17 mouse cellular contexts compared by ENCODE assay signal in genomic region chr5:111773407-111773733, GRCm38 (mm10). TPM values are rescaled to one million over a fixed set of nuclear protein-coding genes. Genes with fewer than 3 reads are reported as not detected.
DNase-seq lines count a peak whose midpoint lies in the region; ATAC-seq and TF ChIP-seq lines count a peak whose summit lies in the region.
"Had no signal": no experiment of that assay in that cellular context is flagged by ENCODE, and none has a peak within 500 bp of the region (broad histone marks: within the 10 kb centered on the region; RNA-seq: fewer than 3 reads in every experiment).

No protein-coding gene starts in this region.

- WGBS in heart, embryonic 12.5 days, result 58% methylated on average over 5 of the region's 5 CpGs
- 56% methylated on average over 5 of the region's 5 CpGs for WGBS in embryonic facial prominence, embryonic 10.5 days
- WGBS in forebrain, postnatal 0 days, result 36% methylated on average over 5 of the region's 5 CpGs
- 43% methylated on average over 5 of the region's 5 CpGs for WGBS in midbrain, embryonic 12.5 days

- no peaks in the 10 kb centered on the region for H3K9me3 ChIP-seq in heart, embryonic 12.5 days (replicated peaks)
- no peaks in the 10 kb centered on the region for H3K9me3 ChIP-seq in embryonic facial prominence, embryonic 10.5 days
- H3K9me3 ChIP-seq in forebrain, postnatal 0 days (ENCODE audit: low read length), result no peaks in the 10 kb centered on the region
- no peaks in the 10 kb centered on the region for H3K9me3 ChIP-seq in midbrain, embryonic 12.5 days
- H3K9me3 ChIP-seq: liver, embryonic 13.5 days; megakaryocyte, embryonic 14.5 days had no signal

- H3K4me2 ChIP-seq in heart, embryonic 12.5 days, result no peak overlapping the region
- H3K4me2 ChIP-seq in forebrain, postnatal 0 days (ENCODE audit: low read depth), result no peak overlapping the region
- no peak overlapping the region for H3K4me2 ChIP-seq in midbrain, embryonic 12.5 days (replicated peaks)
- H3K4me2 ChIP-seq: liver, embryonic 13.5 days had no signal

- no peak overlapping the region for H3K9ac ChIP-seq in heart, embryonic 12.5 days
- no peak overlapping the region for H3K9ac ChIP-seq in forebrain, postnatal 0 days
- no peak overlapping the region for H3K9ac ChIP-seq in midbrain, embryonic 12.5 days (replicated peaks)
- H3K9ac ChIP-seq: liver, embryonic 13.5 days had no signal

- no peak for ATAC-seq in heart, embryonic 12.5 days (ENCODE audit: insufficient number of reproducible peaks, low FRiP score)
- peak; percentile 77 for ATAC-seq in forebrain, postnatal 0 days
- no peak for ATAC-seq in midbrain, embryonic 12.5 days (ENCODE audit: low FRiP score, low read depth)

- no peak for TF ChIP-seq CTCF in forebrain, postnatal 0 days (IDR thresholded peaks at IDR 0.05; ENCODE audit: low read depth)

- H3K27ac ChIP-seq in heart, embryonic 12.5 days (ENCODE audit: poor library complexity, severe bottlenecking), result 0 out of 2 replicates have a peak overlapping the region, but pooled peaks have one; percentile 16
- H3K27ac ChIP-seq in embryonic facial prominence, embryonic 10.5 days (replicated peaks), result peak overlapping the region; percentile 76
- peak overlapping the region; percentile 82 for H3K27ac ChIP-seq in forebrain, postnatal 0 days (ENCODE audit: low read depth, low read length)
- H3K27ac ChIP-seq in midbrain, embryonic 12.5 days (replicated peaks), result peak overlapping the region; percentile 69
- H3K27ac ChIP-seq: liver, embryonic 13.5 days had no signal

- no peaks in the 10 kb centered on the region for H3K27me3 ChIP-seq in heart, embryonic 12.5 days (replicated peaks)
- no peaks in the 10 kb centered on the region for H3K27me3 ChIP-seq in embryonic facial prominence, embryonic 10.5 days (replicated peaks; ENCODE audit: low read depth, poor library complexity, severe bottlenecking)
- no peaks in the 10 kb centered on the region for H3K27me3 ChIP-seq in forebrain, postnatal 0 days (ENCODE audit: insufficient read depth, low read length)
- H3K27me3 ChIP-seq in midbrain, embryonic 12.5 days, result peaks cover 12% of the 10 kb centered on the region

- intact Hi-C loops in heart, postnatal 36 days (cut with DNase I), result no loop called here
- intact Hi-C loops in left cerebral cortex, postnatal 14 days (cut with DNase I), result no loop called here

- peaks cover 42% of the 10 kb centered on the region for H3K4me1 ChIP-seq in heart, embryonic 12.5 days (replicated peaks)
- H3K4me1 ChIP-seq in embryonic facial prominence, embryonic 10.5 days, result peaks cover 66% of the 10 kb centered on the region
- H3K4me1 ChIP-seq in forebrain, postnatal 0 days (ENCODE audit: insufficient read depth), result peaks cover 15% of the 10 kb centered on the region
- peaks cover 44% of the 10 kb centered on the region for H3K4me1 ChIP-seq in midbrain, embryonic 12.5 days
- H3K4me1 ChIP-seq: liver, embryonic 13.5 days; megakaryocyte, embryonic 14.5 days had no signal

- no peak for DNase-seq in heart, postnatal 36 days
- peak; percentile 39 for DNase-seq in embryonic facial prominence, embryonic 10.5 days (ENCODE audit: low spot score)
- DNase-seq in forebrain, postnatal 0 days, result no peak
- no peak for DNase-seq in thymus, adult 18-20 months
- no peak for DNase-seq in left cerebral cortex, postnatal 14 days (ENCODE audit: low spot score in 2 of 2)
- DNase-seq in adrenal gland, adult 2 months, result no peak
- DNase-seq: adrenal gland, postnatal 14 days; cerebellum, adult 11 months; heart, postnatal 14 days; kidney, postnatal 25 days; liver, embryonic 13.5 days; right cerebral cortex, postnatal 4 days had no signal

- H3K36me3 ChIP-seq in heart, embryonic 12.5 days, result no peaks in the 10 kb centered on the region
- H3K36me3 ChIP-seq in embryonic facial prominence, embryonic 10.5 days (replicated peaks), result no peaks in the 10 kb centered on the region
- no peaks in the 10 kb centered on the region for H3K36me3 ChIP-seq in forebrain, postnatal 0 days (ENCODE audit: insufficient read depth)
- H3K36me3 ChIP-seq in midbrain, embryonic 12.5 days, result no peaks in the 10 kb centered on the region
- H3K36me3 ChIP-seq: liver, embryonic 13.5 days had no signal

- H3K4me3 ChIP-seq in heart, embryonic 12.5 days, result no peak overlapping the region
- H3K4me3 ChIP-seq in embryonic facial prominence, embryonic 10.5 days, result no peak overlapping the region
- H3K4me3 ChIP-seq in forebrain, postnatal 0 days (ENCODE audit: low read depth, low read length), result no peak overlapping the region
- no peak overlapping the region for H3K4me3 ChIP-seq in midbrain, embryonic 12.5 days
- H3K4me3 ChIP-seq: liver, embryonic 13.5 days; megakaryocyte, embryonic 14.5 days had no signal

RNA-seq across cellular contexts. Expression of gene Gm26897, which starts 39.6 kb away (rescaled TPM):
- polyA plus RNA-seq in heart, embryonic 12.5 days (2016; fragmentation: Nextera tagmentation; extraction: Ambion mirVana), result not detected in 2 replicates
- not detected for total RNA-seq in heart, postnatal 36 days (2021)
- polyA plus RNA-seq in embryonic facial prominence, embryonic 10.5 days (2016; fragmentation: Nextera tagmentation; extraction: Ambion mirVana), result not detected in 2 replicates
- total RNA-seq in forebrain, postnatal 0 days (2014; rRNA removed), result not detected in 2 replicates
- not detected in 2 replicates for polyA plus RNA-seq in forebrain, postnatal 0 days (2015; fragmentation: Nextera tagmentation; extraction: Ambion mirVana)
- not detected in 2 replicates for polyA plus RNA-seq in midbrain, embryonic 12.5 days (2016; fragmentation: Nextera tagmentation; extraction: Ambion mirVana)
- not detected for total RNA-seq in left cerebral cortex, postnatal 14 days (2021)
- not detected for total RNA-seq in adrenal gland, adult 2 months (2021)
- not detected in 2 replicates for polyA plus RNA-seq in adrenal gland, adult 2 months (2012; rRNA removed)
- total RNA-seq: adrenal gland, postnatal 14 days; heart, postnatal 14 days had no signal
- polyA plus RNA-seq: C2C12; embryonic facial prominence, embryonic 11.5 days; liver, embryonic 13.5 days had no signal

Comparison
In these comparisons a context has a peak if more than half of its experiments do, and no peak if none do; other contexts are left out.
1. H3K27ac ChIP-seq: peak in every context shown above with its lines; median percentile 82 in forebrain, postnatal 0 days; 76 in embryonic facial prominence, embryonic 10.5 days; 69 in midbrain, embryonic 12.5 days; 16 in heart, embryonic 12.5 days.